Mouse (Mus musculus) kidney, embryonic 16.5 days (tissue): ENCODE measurements around the gene Zeb2. TPM values are rescaled to one million over a fixed set of nuclear protein-coding genes. Genes with fewer than 3 reads are reported as not detected.

Experiments used
- ATAC-seq: fragments of 200-750 bp; cut with Nextera tagmentation; 2 replicates; pipeline ENCODE4 v1.8.0; 2017; ENCODE audit warnings: moderate TSS enrichment; ENCODE audit not compliant: low FRiP score, low TSS enrichment
- H3K27ac ChIP-seq: fragments of 300-500 bp; sonication (generic); 2 replicates; pipeline ENCODE4 v1.5.1; 2014; ENCODE audit warnings: low read length
- H3K27me3 ChIP-seq: fragments of 300-500 bp; sonication (generic); 2 replicates; pipeline ENCODE4 v1.6.1; 2014; ENCODE audit warnings: low read length, control low read depth, mixed read lengths; ENCODE audit not compliant: insufficient read depth
- H3K36me3 ChIP-seq: fragments of 300-500 bp; sonication (generic); 2 replicates; pipeline ENCODE4 v1.6.1; 2014; ENCODE audit warnings: low read length, control low read depth, mixed read lengths; ENCODE audit not compliant: insufficient read depth
- H3K4me1 ChIP-seq: fragments of 300-500 bp; sonication (generic); 2 replicates; pipeline ENCODE4 v1.6.1; 2014; ENCODE audit warnings: low read length, control low read depth, mixed read lengths; ENCODE audit not compliant: insufficient read depth
- H3K4me2 ChIP-seq: fragments of 300-500 bp; sonication (generic); replicated peaks from 2 replicates; pipeline ENCODE4 v1.6.1; 2014; ENCODE audit warnings: low read depth, low read length
- H3K4me3 ChIP-seq: fragments of 300-500 bp; sonication (generic); 2 replicates; pipeline ENCODE4 v1.5.1; 2014; ENCODE audit warnings: mild to moderate bottlenecking, low read length
- H3K9ac ChIP-seq: fragments of 300-500 bp; sonication (generic); replicated peaks from 2 replicates; pipeline ENCODE4 v1.6.1; 2014; ENCODE audit warnings: low read length
- H3K9me3 ChIP-seq: fragments of 300-500 bp; sonication (generic); 2 replicates; pipeline ENCODE4 v1.6.1; 2016; ENCODE audit warnings: low read length, control low read depth
- WGBS: fragments of 180-500 bp; shearing (Covaris S2); extraction: QIAGEN DNeasy Blood & Tissue Kit; methylation state at CpG from one replicate; pipeline ENCODE4 v1.1.7; 2014; 5-methylcytosine and 5-hydroxymethylcytosine counted together
- polyA plus RNA-seq: library from polyadenylated mRNA; unstranded; fragments of >200 nt; fragmentation: Nextera tagmentation; extraction: Ambion mirVana; gene quantifications from 2 replicates; pipeline ENCODE4 v1.2.1, GENCODE M21; 2015

The Zeb2 gene
- polyA plus RNA-seq, 1 experiment from 2014 or later, result 49.3 TPM

GRCm38 (mm10) chr2:45056856-45057562, 60.2 kb downstream of the Zeb2 start:
- Histone ChIP-seq H3K27me3 (no peaks in the 10 kb centered on the region), H3K4me2 (no peak overlapping the region), H3K9ac (no peak overlapping the region), H3K27ac (no peak overlapping the region), H3K36me3 (no peaks in the 10 kb centered on the region), H3K4me3 (no peak overlapping the region), H3K9me3 (no peaks in the 10 kb centered on the region), H3K4me1 (peaks cover 29% of the 10 kb centered on the region)
- 42% methylated on average over 10 of the region's 10 CpGs for WGBS
- no peak for ATAC-seq

DNA sequence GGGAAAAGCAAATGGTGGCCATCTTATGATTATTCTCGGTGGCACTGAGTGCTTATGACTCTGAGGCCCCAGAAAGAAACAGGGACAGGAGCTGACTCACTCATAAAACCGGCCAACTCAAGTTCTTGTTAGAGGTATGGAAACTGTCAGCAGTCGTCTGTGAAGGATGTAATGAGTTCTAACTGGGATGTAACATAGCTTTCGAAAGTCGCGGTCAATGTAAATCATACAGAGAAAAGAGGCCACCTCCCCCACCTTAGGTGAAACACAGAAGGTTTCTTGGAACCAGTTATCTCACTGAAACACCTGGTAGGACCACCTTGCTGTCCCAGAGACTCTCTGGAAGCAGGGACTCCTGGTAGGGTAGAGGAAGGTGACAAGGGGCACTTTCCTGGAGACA, 61.3 kb downstream of the Zeb2 start:
- no peaks in the 10 kb centered on the region for H3K9me3 ChIP-seq
- H3K27me3 ChIP-seq, result no peaks in the 10 kb centered on the region
- ATAC-seq, result no peak
- H3K4me1 ChIP-seq, result peaks cover 31% of the 10 kb centered on the region
- no peaks in the 10 kb centered on the region for H3K36me3 ChIP-seq
- H3K4me3 ChIP-seq, result no peak overlapping the region
- H3K9ac ChIP-seq, result no peak overlapping the region
- WGBS, result 55% methylated on average over 6 of the region's 6 CpGs
- H3K4me2 ChIP-seq, result no peak overlapping the region
- H3K27ac ChIP-seq, result peak overlapping the region; percentile 77; the same call in 1 of the 2 replicates

GRCm38 (mm10) chr2:45055034-45055615, 62.1 kb downstream of the Zeb2 start:
- no peaks in the 10 kb centered on the region for H3K9me3 ChIP-seq
- peaks cover 32% of the 10 kb centered on the region for H3K4me1 ChIP-seq
- no peak overlapping the region for H3K9ac ChIP-seq
- no peaks in the 10 kb centered on the region for H3K36me3 ChIP-seq
- 49% methylated on average over 8 of the region's 8 CpGs for WGBS
- ATAC-seq, result no peak
- H3K27me3 ChIP-seq, result no peaks in the 10 kb centered on the region
- H3K27ac ChIP-seq, result peak overlapping the region; percentile 77
- H3K4me2 ChIP-seq, result no peak overlapping the region
- H3K4me3 ChIP-seq, result no peak overlapping the region

DNA sequence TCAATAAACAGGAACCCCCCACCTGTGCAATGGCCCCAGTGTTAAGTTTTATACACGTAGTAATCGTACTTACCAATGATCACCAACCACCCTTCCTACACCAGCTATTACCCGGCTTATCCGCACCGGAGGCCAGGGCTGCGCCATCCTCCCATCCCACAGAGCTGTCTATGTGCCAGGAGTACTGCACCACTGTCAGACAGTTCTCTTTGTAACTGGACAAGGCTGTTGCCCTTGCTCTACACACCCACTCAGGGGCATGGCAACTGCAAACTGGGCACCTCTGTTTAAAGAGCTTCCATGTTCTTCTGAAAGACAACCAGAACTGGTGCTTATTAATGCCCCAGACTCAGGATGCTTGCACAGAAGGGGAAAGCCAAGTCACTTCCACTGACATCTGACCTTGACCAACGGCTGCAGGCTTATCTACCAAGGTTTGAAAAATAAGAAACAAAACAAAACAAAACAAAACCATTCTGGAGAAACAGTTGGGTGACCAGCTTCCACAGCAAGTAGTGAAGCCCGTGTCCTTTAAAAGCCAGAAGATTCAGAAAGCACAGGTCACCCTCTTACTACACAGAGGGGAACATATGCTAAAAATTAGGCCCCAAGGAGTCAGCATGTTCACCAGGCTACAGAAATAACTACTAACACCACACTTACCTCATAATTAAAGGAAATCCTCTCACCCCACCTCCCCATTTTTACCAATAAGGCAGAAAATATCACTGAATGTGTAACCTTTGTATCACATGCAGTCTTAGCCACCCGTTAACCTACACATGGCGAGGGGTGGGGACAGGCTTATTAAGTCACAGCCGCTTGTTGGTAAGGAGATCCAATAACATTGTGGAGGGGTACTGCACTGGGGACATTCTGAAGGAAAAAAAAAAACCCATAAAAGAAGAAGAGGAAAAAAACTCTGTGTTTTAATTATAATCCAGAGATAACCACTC, 62.8 kb downstream of the Zeb2 start:
- peaks cover 37% of the 10 kb centered on the region for H3K4me1 ChIP-seq
- ATAC-seq, result peak; percentile 71; the same call in 1 of the 2 replicates
- H3K27ac ChIP-seq, result peak overlapping the region; percentile 72; the same call in 1 of the 2 replicates
- no peak overlapping the region for H3K9ac ChIP-seq
- WGBS, result 53% methylated on average over 11 of the region's 11 CpGs
- H3K27me3 ChIP-seq, result no peaks in the 10 kb centered on the region
- no peaks in the 10 kb centered on the region for H3K36me3 ChIP-seq
- H3K9me3 ChIP-seq, result no peaks in the 10 kb centered on the region
- H3K4me2 ChIP-seq, result no peak overlapping the region
- no peak overlapping the region for H3K4me3 ChIP-seq

DNA sequence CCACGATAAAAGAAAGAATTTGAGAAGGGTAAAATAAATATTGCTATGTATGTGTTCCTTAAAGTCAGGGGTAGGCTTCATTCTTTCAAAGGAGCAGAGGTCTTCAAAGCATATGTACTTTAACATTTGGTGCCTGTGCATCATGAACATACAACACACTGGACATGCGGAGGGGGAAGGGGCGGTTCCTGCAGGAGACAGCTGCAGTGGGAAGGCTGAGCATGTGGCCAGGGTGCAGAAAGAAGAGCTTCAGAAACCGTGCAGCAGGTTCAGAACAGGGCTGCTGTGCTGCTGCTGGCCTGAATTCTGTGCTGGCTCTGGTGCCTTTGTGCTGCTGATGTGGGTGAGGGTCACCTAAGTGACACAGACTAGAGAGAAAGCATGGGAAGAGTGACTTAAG, 64.6 kb downstream of the Zeb2 start:
- no peaks in the 10 kb centered on the region for H3K36me3 ChIP-seq
- no peaks in the 10 kb centered on the region for H3K27me3 ChIP-seq
- H3K27ac ChIP-seq, result no peak overlapping the region
- H3K9ac ChIP-seq, result no peak overlapping the region
- no peak overlapping the region for H3K4me2 ChIP-seq
- peaks cover 37% of the 10 kb centered on the region for H3K4me1 ChIP-seq
- no peak overlapping the region for H3K4me3 ChIP-seq
- WGBS, result 41% methylated on average over 4 of the region's 4 CpGs
- no peak for ATAC-seq
- no peaks in the 10 kb centered on the region for H3K9me3 ChIP-seq

GRCm38 (mm10) chr2:45051321-45051720, 65.9 kb downstream of the Zeb2 start:
- Histone ChIP-seq H3K9me3 (no peaks in the 10 kb centered on the region), H3K9ac (no peak overlapping the region), H3K36me3 (no peaks in the 10 kb centered on the region), H3K4me2 (no peak overlapping the region), H3K4me1 (peaks cover 49% of the 10 kb centered on the region), H3K27ac (no peak overlapping the region), H3K4me3 (no peak overlapping the region), H3K27me3 (no peaks in the 10 kb centered on the region)
- no peak for ATAC-seq
- WGBS, result 49% methylated on average over 2 of the region's 2 CpGs

DNA sequence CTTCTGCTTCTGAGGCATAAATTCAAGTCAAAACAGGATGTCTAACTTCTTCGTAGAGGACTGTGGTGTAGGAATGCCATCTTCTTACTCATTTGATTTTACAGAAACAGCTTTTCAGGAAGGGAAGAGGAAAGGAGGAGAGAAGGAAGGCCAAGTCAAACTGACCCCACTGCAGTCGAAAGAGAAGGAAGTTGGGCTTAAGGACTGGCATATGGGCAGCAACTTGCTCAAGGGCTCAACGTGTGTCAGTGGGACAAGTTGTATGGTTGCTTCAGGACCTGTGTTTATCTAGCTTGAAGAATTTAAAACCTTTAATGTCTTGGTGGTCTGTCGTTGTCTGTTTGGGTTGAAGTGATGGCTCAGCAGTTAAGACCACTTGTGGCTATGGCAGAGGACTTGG, 67.3 kb downstream of the Zeb2 start:
- Histone ChIP-seq H3K27me3 (no peaks in the 10 kb centered on the region), H3K9ac (no peak overlapping the region), H3K36me3 (no peaks in the 10 kb centered on the region), H3K4me2 (no peak overlapping the region), H3K4me1 (peaks cover 47% of the 10 kb centered on the region), H3K4me3 (no peak overlapping the region), H3K27ac (no peak overlapping the region), H3K9me3 (no peaks in the 10 kb centered on the region)
- WGBS, result 79% methylated on average over 4 of the region's 4 CpGs
- ATAC-seq, result no peak

GRCm38 (mm10) chr2:45049279-45049678, 67.9 kb downstream of the Zeb2 start:
- Histone ChIP-seq H3K27ac (no peak overlapping the region), H3K27me3 (no peaks in the 10 kb centered on the region), H3K9ac (no peak overlapping the region), H3K9me3 (no peaks in the 10 kb centered on the region), H3K4me3 (no peak overlapping the region), H3K4me1 (peaks cover 44% of the 10 kb centered on the region), H3K36me3 (no peaks in the 10 kb centered on the region), H3K4me2 (no peak overlapping the region)
- no peak for ATAC-seq
- 64% methylated on average over 2 of the region's 2 CpGs for WGBS

DNA sequence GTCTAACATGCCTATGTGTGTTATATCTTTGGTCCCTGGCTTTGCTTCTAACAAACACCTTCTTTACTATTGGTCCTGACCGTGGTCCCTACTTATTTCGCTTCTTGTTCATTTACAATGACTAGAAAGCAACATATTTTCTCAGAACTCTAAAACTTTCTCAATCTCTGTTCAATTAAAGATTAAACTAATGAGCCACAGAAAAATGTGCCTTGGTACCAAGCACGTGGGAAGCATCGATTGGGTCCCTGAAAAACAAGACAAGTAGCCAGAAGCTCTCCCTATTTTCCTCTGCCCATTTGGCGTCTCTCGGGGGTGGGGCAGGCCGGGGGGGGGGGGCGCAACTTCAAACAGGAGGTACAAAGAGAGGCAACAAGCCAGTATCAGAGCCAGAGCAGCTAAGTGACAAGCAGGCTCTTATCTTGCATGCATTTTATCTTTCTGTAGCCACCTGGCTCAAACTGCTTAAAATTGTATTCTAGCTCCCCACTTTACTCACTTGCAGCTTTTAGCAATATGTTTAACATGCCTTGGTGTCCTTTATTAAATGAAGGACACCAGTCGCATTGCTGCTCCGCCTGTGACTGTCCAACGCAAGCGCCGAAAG, 76.4 kb downstream of the Zeb2 start:
- Histone ChIP-seq H3K36me3 (no peaks in the 10 kb centered on the region), H3K4me2 (no peak overlapping the region), H3K4me3 (no peak overlapping the region), H3K4me1 (peaks cover 32% of the 10 kb centered on the region), H3K27me3 (no peaks in the 10 kb centered on the region), H3K27ac (no peak overlapping the region), H3K9ac (no peak overlapping the region), H3K9me3 (no peaks in the 10 kb centered on the region)
- no peak for ATAC-seq
- WGBS, result 69% methylated on average over 13 of the region's 13 CpGs
